Mouse (Mus musculus) frontal cortex, adult 2 months (tissue): ENCODE measurements around the gene Syne4. TPM values are rescaled to one million over a fixed set of nuclear protein-coding genes. Genes with fewer than 3 reads are reported as not detected.

Experiments
- DNase-seq, 2 experiments: peaks; one replicate each; pipeline ENCODE4 v3.0.0; 2022; ENCODE audit warnings: low spot score in 1 of 2; ENCODE audit errors: extremely low spot score in 1 of 2
- polyA plus RNA-seq: library from polyadenylated mRNA; depleted of rRNA; stranded (reverse); fragments of >200 nt; gene quantifications from 2 replicates; pipeline ENCODE4 v1.2.3, GENCODE M21; 2012

Gene Syne4
- polyA plus RNA-seq, 1 experiment, result 27.6 TPM

DNA sequence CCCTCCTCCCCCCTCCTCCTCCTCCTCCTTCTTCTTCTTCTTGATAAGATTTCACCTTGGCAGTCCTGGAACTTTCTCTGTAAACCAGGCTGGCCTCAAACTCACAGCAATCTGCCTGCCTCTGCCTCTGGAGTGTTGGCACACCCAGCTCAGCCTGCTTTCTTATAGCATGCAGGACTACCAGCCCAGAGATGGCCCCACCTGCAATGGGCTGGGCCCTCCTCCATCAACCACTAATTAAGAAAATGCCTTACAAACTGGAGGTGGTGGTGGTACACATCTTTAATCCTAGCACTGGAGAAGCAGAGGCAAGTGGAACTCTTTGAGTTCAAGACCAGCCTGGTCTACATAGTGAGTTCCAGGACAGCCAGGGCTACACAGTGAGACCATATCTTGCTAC is 11.8 kb downstream of the Syne4 start:
- DNase-seq, result no peak

DNA sequence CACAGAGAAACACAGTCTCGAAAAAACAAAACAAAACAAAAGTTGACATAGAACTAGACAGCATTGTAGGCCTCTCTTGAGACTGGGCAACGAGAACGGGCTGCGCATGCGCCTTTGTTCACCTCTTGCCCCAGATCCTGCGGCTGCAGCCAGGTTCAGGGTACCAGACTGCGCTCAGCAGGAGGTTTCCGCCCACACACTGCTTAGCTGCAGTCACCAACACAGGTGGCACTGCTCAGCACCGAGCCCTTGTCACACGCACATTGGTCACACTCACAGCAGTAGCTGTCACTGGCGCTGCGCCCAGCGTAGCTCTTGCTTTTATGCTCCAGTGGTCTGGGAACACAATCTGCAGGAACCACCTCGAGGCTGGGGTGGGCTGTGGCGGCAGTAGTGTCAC is 12.5 kb downstream of the Syne4 start:
- DNase-seq, result no peak

- no peak for DNase-seq
These were observed 13.8 kb downstream of the Syne4 start for GRCm38 (mm10) chr7:30328379-30328778.

DNA sequence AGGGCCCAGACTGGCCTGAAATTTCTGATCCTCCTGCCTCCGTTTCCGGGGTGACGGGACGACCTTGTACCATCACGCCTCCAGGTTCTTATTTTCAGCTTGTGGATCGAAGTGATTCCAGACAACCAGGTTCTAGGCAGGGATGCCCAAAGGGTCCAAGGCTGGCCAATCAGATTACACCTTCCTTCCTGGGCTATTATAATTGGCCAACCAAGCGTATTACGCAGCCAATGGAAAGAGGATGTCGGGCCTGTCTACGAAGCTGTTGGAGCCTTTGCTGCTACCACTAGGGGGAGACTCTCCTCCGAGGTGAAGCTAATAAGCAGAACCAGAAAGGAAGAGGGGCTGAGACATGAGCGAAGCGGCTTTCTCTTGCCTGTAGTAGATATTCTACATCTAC is 17.3 kb downstream of the Syne4 start:
- DNase-seq, result peak; percentile 95 to 98

- DNase-seq, result no peak
These were observed 18.1 kb downstream of the Syne4 start for GRCm38 (mm10) chr7:30332622-30333259.

DNA sequence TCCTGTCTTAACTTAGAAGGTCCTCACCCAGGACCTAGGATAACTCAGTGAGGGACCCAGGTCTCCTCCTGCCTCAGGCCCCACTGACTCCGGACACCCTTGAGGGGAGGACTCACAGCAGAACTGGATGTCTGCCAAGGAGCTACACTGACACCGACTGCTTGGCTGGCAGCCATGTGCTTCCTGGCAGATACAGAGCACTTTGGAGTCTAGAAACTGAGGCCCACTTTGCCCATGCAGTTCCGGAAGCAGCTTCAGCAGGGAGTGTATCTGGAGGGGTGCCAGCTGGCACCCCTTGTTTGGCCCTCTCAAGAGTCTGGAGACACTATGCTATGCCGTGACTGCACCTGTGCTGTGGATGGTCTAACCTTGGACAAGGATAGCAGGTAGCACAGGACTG is 18.8 kb downstream of the Syne4 start:
- peak; percentile 72 to 86 for DNase-seq

DNA sequence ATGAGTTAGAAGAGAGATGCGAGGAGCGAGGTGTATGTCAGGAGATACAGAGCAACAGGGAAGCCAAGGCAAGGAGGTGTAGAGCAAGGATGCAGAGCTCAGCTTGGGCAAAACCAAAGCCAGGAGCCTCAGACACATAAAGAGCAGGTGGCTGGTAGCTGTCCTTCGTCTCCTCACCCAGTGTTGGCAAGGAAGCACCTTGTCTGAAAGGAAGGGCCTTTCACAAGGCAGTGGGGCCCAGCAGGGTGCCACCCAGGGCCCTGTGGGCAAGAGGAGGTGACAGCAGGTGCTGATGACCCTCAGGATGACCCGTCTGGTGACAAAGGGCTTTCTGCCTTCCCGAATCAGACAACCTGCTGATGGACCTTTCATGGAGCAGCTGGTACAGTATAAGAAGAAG is 20.0 kb downstream of the Syne4 start:
- DNase-seq, result no peak

- DNase-seq, result no peak
These were observed 21.1 kb downstream of the Syne4 start for GRCm38 (mm10) chr7:30335688-30336087.

DNA sequence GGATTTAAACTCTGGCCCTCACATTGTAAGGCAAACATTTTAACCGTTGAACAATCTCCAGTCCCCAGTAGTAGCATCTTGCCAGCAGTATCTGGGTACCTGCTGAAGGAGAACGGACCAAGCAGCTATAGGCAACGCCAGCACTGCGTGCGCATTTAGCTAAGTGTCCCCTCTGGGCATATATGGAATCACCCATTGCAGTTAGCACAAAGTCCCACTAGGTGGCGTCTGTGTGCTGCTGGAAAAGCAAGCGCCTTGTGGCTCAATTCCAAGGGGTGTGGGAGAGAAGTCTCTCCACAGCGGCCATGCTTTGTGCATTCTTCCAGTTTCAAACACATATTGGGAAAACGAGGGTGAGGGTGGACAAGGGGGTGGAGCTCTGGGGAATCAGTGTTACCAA is 21.8 kb downstream of the Syne4 start:
- DNase-seq, result peak; percentile 79 to 97

DNA sequence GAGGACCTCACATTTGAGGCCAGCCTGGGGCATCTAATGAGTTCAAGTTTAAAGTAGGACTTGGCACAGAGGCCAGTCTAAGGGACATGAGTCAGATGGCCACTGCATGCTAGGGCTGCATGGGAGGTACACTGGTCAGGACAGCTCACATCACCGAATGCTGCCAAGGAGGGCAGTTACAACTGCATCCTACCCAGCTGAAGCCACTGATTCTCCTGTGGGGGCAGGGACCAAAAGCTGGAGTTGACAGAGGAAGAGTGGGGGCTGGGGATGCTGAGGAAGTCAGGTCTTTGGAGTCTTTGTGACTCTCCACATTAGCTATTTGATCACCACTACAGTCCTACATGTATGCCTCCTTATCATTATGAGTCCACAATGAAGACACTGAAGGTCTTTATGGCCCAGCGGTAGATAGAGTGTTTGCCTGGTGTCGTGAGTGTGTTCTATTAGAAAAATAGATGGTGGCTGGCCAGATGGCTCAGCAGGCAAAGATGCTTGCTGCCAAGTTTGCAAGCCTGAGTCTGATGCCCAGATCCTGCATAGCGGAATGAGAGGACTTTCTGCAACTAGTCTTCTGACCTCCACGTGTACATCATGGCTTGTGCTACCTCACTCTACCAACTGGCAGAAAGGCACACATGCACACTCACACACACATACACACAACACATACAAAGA is 25.0 kb downstream of the Syne4 start:
- no peak for DNase-seq

- DNase-seq, result no peak
These were observed 32.2 kb downstream of the Syne4 start for GRCm38 (mm10) chr7:30346635-30347379.

DNA sequence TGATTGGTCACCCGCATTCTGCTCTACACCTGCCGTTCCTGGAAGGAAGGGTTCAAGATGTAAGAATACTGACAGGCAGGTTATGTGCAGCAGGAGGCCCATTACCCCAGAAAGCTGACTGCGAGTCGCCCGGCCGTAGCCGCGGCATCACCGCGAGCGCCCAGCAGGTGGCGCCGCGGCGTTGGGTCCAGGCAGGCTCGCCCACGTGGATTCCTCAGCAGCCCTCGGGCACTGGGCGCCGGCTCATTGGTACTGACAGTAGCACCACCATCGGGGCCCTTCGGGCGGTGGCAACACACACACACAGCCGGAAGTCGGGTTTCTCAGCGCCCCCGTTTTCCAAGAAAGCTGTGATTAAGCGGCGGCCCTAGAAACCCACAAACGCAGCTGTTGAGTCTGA is 33.2 kb downstream of the Syne4 start:
- DNase-seq, result peak; percentile 73 to 87

DNA sequence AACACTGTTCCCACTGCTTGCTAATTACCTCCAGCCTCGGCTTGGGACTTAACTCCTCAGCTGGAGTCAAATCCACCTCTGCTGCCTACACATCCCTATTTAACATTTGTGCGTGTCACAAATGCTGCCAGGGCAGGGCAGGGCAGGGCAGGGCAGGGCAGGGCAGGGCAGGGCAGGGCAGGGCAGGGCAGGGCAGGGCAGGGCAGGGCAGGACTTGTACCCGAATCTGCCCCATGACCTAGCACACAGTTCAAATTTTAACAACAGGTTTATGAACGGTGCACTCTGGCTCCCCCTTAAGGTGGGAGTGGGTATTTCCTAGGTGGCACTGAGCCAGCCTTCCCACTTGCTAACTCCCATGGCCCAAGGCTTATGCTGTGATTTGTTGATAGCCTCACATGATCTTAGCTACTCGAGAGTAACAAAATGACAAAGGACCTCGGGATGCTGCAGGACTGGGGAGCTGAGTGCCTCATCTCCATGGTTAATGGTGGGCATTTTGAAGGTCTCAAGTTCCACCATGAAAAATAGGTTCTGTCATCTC is 38.7 kb downstream of the Syne4 start:
- peak; percentile 44 to 90 for DNase-seq

DNA sequence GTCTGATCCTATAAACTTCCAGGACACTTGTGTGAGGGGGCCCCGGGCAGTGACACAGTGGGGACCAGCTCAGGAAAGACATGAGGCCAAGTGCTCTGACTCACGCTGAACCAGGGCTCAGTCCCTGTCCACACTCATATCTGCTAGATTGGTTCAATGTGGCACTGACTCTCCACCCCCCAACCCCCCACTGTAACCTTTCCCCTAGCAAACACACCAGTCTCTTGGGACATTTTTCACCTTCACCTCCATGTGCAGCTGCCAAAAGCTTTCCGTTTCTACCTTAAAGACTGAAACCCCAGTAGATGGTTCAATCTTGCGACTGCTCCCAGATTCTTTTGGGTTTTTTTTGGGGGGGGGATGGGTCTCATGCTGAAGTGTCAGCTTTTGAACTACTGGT is 39.5 kb downstream of the Syne4 start:
- DNase-seq, result no peak

GRCm38 (mm10) chr7:30358378-30359186 is 44.0 kb downstream of the Syne4 start:
- no peak for DNase-seq

GRCm38 (mm10) chr7:30359276-30359865 is 44.8 kb downstream of the Syne4 start:
- DNase-seq, result no peak

DNA sequence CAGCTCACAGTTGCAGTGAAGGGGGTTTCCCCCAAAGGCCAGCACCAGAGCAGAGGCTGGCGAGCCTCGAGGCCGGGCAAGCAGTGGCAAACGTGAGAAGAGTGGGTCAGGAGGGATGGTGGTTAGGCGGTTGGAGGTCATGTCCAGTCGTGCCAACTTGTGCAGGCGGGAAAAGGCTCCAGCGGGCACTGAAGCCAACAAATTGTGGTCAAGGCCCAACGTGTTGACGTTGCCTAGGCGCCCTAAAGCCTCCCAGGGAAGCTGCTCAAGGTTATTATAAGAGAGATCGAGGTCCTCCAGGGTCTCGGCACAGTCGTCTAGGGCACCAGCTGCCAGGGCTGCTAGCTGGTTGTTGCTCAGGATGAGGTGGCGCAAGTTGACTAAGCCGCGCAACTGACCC is 45.4 kb downstream of the Syne4 start:
- DNase-seq, result no peak

DNA sequence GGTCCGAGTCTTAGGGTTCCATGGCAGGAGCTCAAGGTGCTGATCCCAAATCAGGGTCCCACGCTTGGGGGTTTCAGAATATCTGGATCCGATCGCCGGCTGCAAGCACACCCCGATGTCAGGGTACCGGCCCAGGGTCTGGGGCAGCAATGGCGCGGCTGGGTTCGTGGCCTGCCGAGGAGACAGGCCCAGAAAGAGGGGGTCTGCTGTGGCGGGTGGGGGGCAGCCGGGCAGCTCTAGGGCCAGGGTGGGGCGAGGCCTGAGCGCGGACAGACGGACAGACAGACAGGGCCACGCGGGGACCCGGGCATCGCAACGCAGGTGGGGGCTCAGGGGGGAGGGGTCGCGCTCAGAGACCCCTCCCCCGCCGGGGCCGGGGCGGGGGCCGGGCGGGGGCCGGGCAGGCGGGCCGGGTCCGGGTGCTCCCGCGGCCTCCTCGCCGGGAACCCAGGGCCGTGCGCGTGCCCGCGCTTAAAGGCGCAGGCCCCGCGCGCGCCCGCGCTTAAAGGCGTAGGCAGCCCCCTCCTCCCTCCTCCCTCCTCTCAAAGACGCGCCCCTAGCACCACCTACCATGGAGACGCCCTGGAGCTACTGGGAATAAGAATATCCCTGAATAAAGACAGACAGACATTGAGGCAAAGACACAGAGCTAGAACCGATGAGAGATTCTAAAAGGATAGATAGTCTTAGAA is 48.2 kb downstream of the Syne4 start, which contains the start of gene Lrfn3:
Gene Lrfn3 (minus strand): TSS at position 121 of the 692 bp plus-strand sequence.
- peak in 1 of 2 experiments; percentile 80 for DNase-seq

DNA sequence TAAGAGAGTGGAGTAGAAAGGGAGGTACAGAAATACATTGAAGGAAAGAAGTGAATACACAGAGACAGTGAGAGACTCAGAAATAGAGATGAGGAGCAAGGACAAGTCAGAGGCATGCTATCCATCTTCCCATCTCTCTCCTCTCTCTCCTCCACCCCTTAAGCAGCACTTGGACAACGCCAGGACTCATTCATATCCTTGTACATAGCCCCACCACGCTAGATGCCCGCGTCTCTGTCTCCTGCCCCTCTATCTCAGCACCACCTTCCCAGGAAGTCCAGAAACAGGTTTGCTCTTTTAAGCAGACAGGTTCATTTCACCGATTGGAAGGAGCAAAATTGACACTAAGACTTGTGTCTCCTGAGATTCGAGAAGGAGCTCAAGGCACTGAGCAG is 48.7 kb downstream of the Syne4 start:
- no peak for DNase-seq

- no peak for DNase-seq
These were observed 52.9 kb downstream of the Syne4 start for GRCm38 (mm10) chr7:30367466-30367865.
